Mouse (Mus musculus) liver, adult 2 months (tissue): ENCODE data around the gene Fgfr2.

ENCODE experiments used
- CTCF ChIP-seq: fragments of 200-500 bp; IDR thresholded peaks from 2 replicates; pipeline ENCODE4 v1.5.1; 2011; ENCODE audit warnings: low read depth, low read length, control low read depth
- POLR2A ChIP-seq: fragments of 200-500 bp; IDR thresholded peaks from 2 replicates; pipeline ENCODE4 v1.6.1; 2011; ENCODE audit warnings: low read length, control low read depth; ENCODE audit not compliant: insufficient read depth; ENCODE audit errors: extremely low read depth

DNA sequence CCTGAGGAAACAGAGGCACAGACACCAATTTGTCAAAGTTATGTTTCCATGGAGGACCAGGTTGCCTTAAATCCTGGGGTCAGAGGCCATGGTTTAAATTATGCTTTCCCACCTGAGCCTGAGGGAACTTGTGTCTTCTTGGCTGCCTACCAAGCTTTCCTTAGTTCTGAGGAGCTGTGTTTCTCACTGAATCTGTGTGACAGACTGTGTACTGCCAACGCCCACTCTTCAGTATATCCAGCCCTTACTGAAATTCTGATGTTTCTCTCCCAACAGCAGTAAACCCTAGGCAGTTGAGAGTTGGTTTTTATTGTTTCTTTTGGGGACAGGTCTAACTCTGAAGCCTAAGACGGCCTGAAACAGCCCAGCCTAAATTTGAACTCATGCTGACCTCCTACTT is 529.4 kb downstream of the Fgfr2 start:
- TF ChIP-seq POLR2A (no peak), CTCF (no peak)
